Mouse (Mus musculus): ENCODE measurements around the gene Prg2.

- no peak for TF ChIP-seq CTCF (conservative IDR thresholded peaks at IDR 0.05; ENCODE audit: insufficient read depth, insufficient read length, low read depth, low read length)
- TF ChIP-seq POLR2A (IDR thresholded peaks at IDR 0.05; ENCODE audit: low read depth, low read length) = no peak
Measured at GRCm38 (mm10) chr2:84951027-84951426, 29.2 kb upstream of the Prg2 start.
